Mouse (Mus musculus) embryonic fibroblast, embryonic 13.5 days (primary cell): ENCODE results near the gene Gm44579.

Source experiments
- CTCF ChIP-seq: IDR thresholded peaks from 2 replicates; pipeline ENCODE4 v1.5.1; 2011; ENCODE audit warnings: mild to moderate bottlenecking, control low read depth, low read length, moderate library complexity, borderline replicate concordance; ENCODE audit not compliant: insufficient read depth
- POLR2A ChIP-seq: IDR thresholded peaks from 2 replicates; pipeline ENCODE4 v1.6.1; 2011; ENCODE audit warnings: low read depth, mild to moderate bottlenecking, control low read depth, low read length, moderate library complexity

DNA sequence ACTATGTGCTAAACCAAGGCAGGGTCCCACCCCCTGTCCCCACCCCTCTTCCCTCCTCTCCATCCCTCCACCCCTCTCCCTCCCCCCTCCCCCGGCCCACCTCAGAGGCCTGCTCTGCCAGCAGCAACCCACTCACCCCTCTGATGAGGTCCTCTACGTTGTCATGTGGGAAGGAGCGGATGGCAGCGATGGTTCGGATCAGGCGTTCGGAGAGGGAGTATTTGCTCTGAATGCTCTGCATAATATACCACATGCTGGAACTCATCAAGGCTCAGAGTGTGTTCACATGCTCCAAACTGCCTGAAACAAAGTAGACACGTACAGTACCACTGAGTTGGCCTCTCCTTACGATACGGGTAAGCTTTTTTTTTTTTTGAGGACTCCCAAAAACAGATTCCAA, 78.3 kb downstream of the Gm44579 start:
- TF ChIP-seq POLR2A (no peak), CTCF (no peak)
